Comparison of ENCODE assay signal across 23 mouse cellular contexts in the genomic region with DNA sequence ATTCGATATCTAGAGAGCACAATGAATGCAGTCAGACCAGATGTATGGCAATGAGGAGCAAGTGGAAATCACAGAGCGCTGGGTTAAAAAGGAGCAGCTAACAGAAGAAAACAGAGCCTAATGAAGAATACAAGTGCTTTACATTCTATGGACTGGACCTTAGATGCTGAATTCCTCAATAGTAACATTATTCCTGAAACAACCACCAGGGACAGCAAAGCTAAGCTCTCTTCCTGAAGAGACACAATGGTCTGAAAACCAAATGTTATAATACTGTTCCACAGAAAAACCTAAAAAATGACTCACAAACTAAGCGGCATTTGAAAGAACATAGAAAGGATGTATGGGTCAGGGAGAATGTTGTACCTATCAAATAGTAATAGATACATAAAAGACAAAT.
DNase-seq lines count a peak whose midpoint lies in the region; ATAC-seq and TF ChIP-seq lines count a peak whose summit lies in the region.
"Had no signal": no experiment of that assay in that cellular context is flagged by ENCODE, and none has a peak within 500 bp of the region (broad histone marks: within the 10 kb centered on the region; RNA-seq: fewer than 3 reads in every experiment).

No protein-coding gene starts in this region.

- peak; percentile 29 for DNase-seq in forebrain, embryonic 14.5 days (ENCODE audit: low spot score)
- no peak for DNase-seq in forebrain, embryonic 11.5 days (ENCODE audit: low spot score)
- DNase-seq in kidney, postnatal 0 days (ENCODE audit: low spot score): peak; percentile 34
- no peak for DNase-seq in kidney, adult 2 months
- DNase-seq in midbrain, postnatal 0 days (ENCODE audit: low spot score): no peak
- DNase-seq in cerebellum, adult 8-10 months: no peak
- no peak for DNase-seq in cerebellum, postnatal 36 days
- DNase-seq: adrenal gland, postnatal 14 days; B cell, adult 2 months; gastrocnemius, postnatal 25 days; kidney, postnatal 4 days; liver, postnatal 0 days; lung, postnatal 4 days; thymus, postnatal 14 days had no signal

- no peaks in the 10 kb centered on the region for H3K36me3 ChIP-seq in forebrain, embryonic 14.5 days (ENCODE audit: control insufficient read depth, insufficient read depth, low read length)
- H3K36me3 ChIP-seq in forebrain, embryonic 11.5 days (ENCODE audit: control insufficient read depth, insufficient read depth, low read length): no peaks in the 10 kb centered on the region
- H3K36me3 ChIP-seq in kidney, postnatal 0 days (ENCODE audit: insufficient read depth, low read length): no peaks in the 10 kb centered on the region
- H3K36me3 ChIP-seq in kidney, adult 2 months (ENCODE audit: control insufficient read depth, insufficient read depth, low read length): no peaks in the 10 kb centered on the region
- H3K36me3 ChIP-seq in midbrain, postnatal 0 days (ENCODE audit: insufficient read depth, low read length): no peaks in the 10 kb centered on the region
- H3K36me3 ChIP-seq in midbrain, embryonic 15.5 days (replicated peaks): no peaks in the 10 kb centered on the region
- H3K36me3 ChIP-seq: embryonic facial prominence, embryonic 12.5 days; heart, embryonic 15.5 days; hindbrain, embryonic 12.5 days; limb, embryonic 15.5 days; neural tube, embryonic 12.5 days had no signal

- no peaks in the 10 kb centered on the region for H3K9me3 ChIP-seq in forebrain, embryonic 14.5 days (replicated peaks; ENCODE audit: control insufficient read depth, low read length)
- H3K9me3 ChIP-seq in forebrain, embryonic 11.5 days (ENCODE audit: control insufficient read depth, low read length): no peaks in the 10 kb centered on the region
- no peaks in the 10 kb centered on the region for H3K9me3 ChIP-seq in kidney, postnatal 0 days (replicated peaks; ENCODE audit: low read length)
- H3K9me3 ChIP-seq in midbrain, postnatal 0 days (ENCODE audit: low read length): no peaks in the 10 kb centered on the region
- no peaks in the 10 kb centered on the region for H3K9me3 ChIP-seq in midbrain, embryonic 15.5 days
- H3K9me3 ChIP-seq: embryonic facial prominence, embryonic 12.5 days; heart, embryonic 15.5 days; hindbrain, embryonic 12.5 days; limb, embryonic 15.5 days; neural tube, embryonic 12.5 days had no signal

- no peak overlapping the region for H3K27ac ChIP-seq in forebrain, embryonic 14.5 days (ENCODE audit: low read depth, low read length)
- no peak overlapping the region for H3K27ac ChIP-seq in forebrain, embryonic 11.5 days (ENCODE audit: low read depth, low read length)
- H3K27ac ChIP-seq in kidney, postnatal 0 days: no peak overlapping the region
- H3K27ac ChIP-seq in kidney, adult 2 months (ENCODE audit: insufficient read depth, low read depth, low read length): no peak overlapping the region
- no peak overlapping the region for H3K27ac ChIP-seq in midbrain, postnatal 0 days (ENCODE audit: low read depth, low read length)
- no peak overlapping the region for H3K27ac ChIP-seq in midbrain, embryonic 15.5 days
- H3K27ac ChIP-seq: embryonic facial prominence, embryonic 12.5 days; heart, embryonic 15.5 days; hindbrain, embryonic 12.5 days; limb, embryonic 15.5 days; neural tube, embryonic 12.5 days had no signal

- peaks cover 3% of the 10 kb centered on the region for H3K4me1 ChIP-seq in forebrain, embryonic 14.5 days (ENCODE audit: control insufficient read depth, insufficient read depth, low read length)
- no peaks in the 10 kb centered on the region for H3K4me1 ChIP-seq in forebrain, embryonic 11.5 days (replicated peaks; ENCODE audit: control insufficient read depth, insufficient read depth, low read length)
- H3K4me1 ChIP-seq in kidney, postnatal 0 days (replicated peaks; ENCODE audit: insufficient read depth, low read length): no peaks in the 10 kb centered on the region
- H3K4me1 ChIP-seq in kidney, adult 2 months (ENCODE audit: control insufficient read depth, insufficient read depth, low read length): no peaks in the 10 kb centered on the region
- no peaks in the 10 kb centered on the region for H3K4me1 ChIP-seq in midbrain, postnatal 0 days (ENCODE audit: insufficient read depth, low read length)
- no peaks in the 10 kb centered on the region for H3K4me1 ChIP-seq in midbrain, embryonic 15.5 days
- H3K4me1 ChIP-seq: heart, embryonic 15.5 days; hindbrain, embryonic 12.5 days; limb, embryonic 15.5 days; neural tube, embryonic 12.5 days had no signal

- TF ChIP-seq CTCF in kidney, postnatal 0 days (IDR thresholded peaks at IDR 0.05; ENCODE audit: low read depth): peak; percentile 57
- no peak for TF ChIP-seq CTCF in kidney, adult 2 months (conservative IDR thresholded peaks at IDR 0.05; ENCODE audit: insufficient read depth, insufficient read length, low read depth, low read length)
- peak; percentile 66 for TF ChIP-seq CTCF in midbrain, postnatal 0 days (IDR thresholded peaks at IDR 0.05)

- no peak for TF ChIP-seq POLR2A in kidney, adult 2 months (IDR thresholded peaks at IDR 0.05; ENCODE audit: low read depth, low read length)

- H3K4me3 ChIP-seq in forebrain, embryonic 14.5 days (ENCODE audit: low read depth, low read length): no peak overlapping the region
- H3K4me3 ChIP-seq in forebrain, embryonic 11.5 days (ENCODE audit: low read depth, low read length): no peak overlapping the region
- no peak overlapping the region for H3K4me3 ChIP-seq in kidney, postnatal 0 days (replicated peaks; ENCODE audit: low read depth, low read length)
- no peak overlapping the region for H3K4me3 ChIP-seq in kidney, adult 2 months (ENCODE audit: insufficient read depth, low read depth, low read length)
- H3K4me3 ChIP-seq in midbrain, postnatal 0 days (ENCODE audit: low read depth, low read length): no peak overlapping the region
- no peak overlapping the region for H3K4me3 ChIP-seq in midbrain, embryonic 15.5 days
- H3K4me3 ChIP-seq: embryonic facial prominence, embryonic 12.5 days; erythroblast, embryonic 14.5 days; heart, embryonic 15.5 days; hindbrain, embryonic 12.5 days; limb, embryonic 15.5 days; neural tube, embryonic 12.5 days had no signal

- no peaks in the 10 kb centered on the region for H3K27me3 ChIP-seq in forebrain, embryonic 14.5 days (replicated peaks; ENCODE audit: control insufficient read depth, insufficient read depth, low read length)
- H3K27me3 ChIP-seq in forebrain, embryonic 11.5 days (ENCODE audit: control insufficient read depth, insufficient read depth, low read length): no peaks in the 10 kb centered on the region
- no peaks in the 10 kb centered on the region for H3K27me3 ChIP-seq in kidney, postnatal 0 days (ENCODE audit: insufficient read depth, low read length)
- H3K27me3 ChIP-seq in kidney, adult 2 months (replicated peaks; ENCODE audit: control insufficient read depth, insufficient read depth, low read length): no peaks in the 10 kb centered on the region
- no peaks in the 10 kb centered on the region for H3K27me3 ChIP-seq in midbrain, postnatal 0 days (ENCODE audit: insufficient read depth, low read length)
- no peaks in the 10 kb centered on the region for H3K27me3 ChIP-seq in midbrain, embryonic 15.5 days (replicated peaks)
- H3K27me3 ChIP-seq: embryonic facial prominence, embryonic 12.5 days; heart, embryonic 15.5 days; hindbrain, embryonic 12.5 days; limb, embryonic 15.5 days; neural tube, embryonic 12.5 days had no signal

- 81% methylated on average over 3 of the region's 3 CpGs for WGBS in forebrain, embryonic 14.5 days
- 87% methylated on average over 3 of the region's 3 CpGs for WGBS in forebrain, embryonic 11.5 days
- WGBS in kidney, postnatal 0 days: 83% methylated on average over 3 of the region's 3 CpGs
- WGBS in kidney, adult 2 months: 85% methylated on average over 3 of the region's 3 CpGs
- 84% methylated on average over 3 of the region's 3 CpGs for WGBS in midbrain, postnatal 0 days
- 84% methylated on average over 3 of the region's 3 CpGs for WGBS in midbrain, embryonic 15.5 days

- H3K9ac ChIP-seq in forebrain, embryonic 14.5 days (ENCODE audit: low read length): no peak overlapping the region
- no peak overlapping the region for H3K9ac ChIP-seq in forebrain, embryonic 11.5 days (ENCODE audit: low read length)
- H3K9ac ChIP-seq in kidney, postnatal 0 days (ENCODE audit: low read depth, low read length): no peak overlapping the region
- H3K9ac ChIP-seq in midbrain, postnatal 0 days (replicated peaks; ENCODE audit: low read length, poor library complexity, severe bottlenecking): no peak overlapping the region
- H3K9ac ChIP-seq in midbrain, embryonic 15.5 days: no peak overlapping the region
- H3K9ac ChIP-seq: embryonic facial prominence, embryonic 12.5 days; heart, embryonic 15.5 days; hindbrain, embryonic 12.5 days; limb, embryonic 15.5 days; liver, postnatal 0 days; neural tube, embryonic 12.5 days had no signal

- H3K4me2 ChIP-seq in forebrain, embryonic 14.5 days (ENCODE audit: low read length): no peak overlapping the region
- H3K4me2 ChIP-seq in forebrain, embryonic 11.5 days (ENCODE audit: low read depth, low read length, severe bottlenecking): no peak overlapping the region
- no peak overlapping the region for H3K4me2 ChIP-seq in kidney, postnatal 0 days (ENCODE audit: low read length)
- H3K4me2 ChIP-seq in midbrain, postnatal 0 days (ENCODE audit: low read depth, low read length, poor library complexity, severe bottlenecking): no peak overlapping the region
- H3K4me2 ChIP-seq in midbrain, embryonic 15.5 days: no peak overlapping the region
- H3K4me2 ChIP-seq: embryonic facial prominence, embryonic 12.5 days; heart, embryonic 15.5 days; hindbrain, embryonic 12.5 days; limb, embryonic 15.5 days; neural tube, embryonic 12.5 days had no signal

- ATAC-seq in forebrain, embryonic 14.5 days: no peak
- no peak for ATAC-seq in forebrain, embryonic 11.5 days (replicated peaks; ENCODE audit: low FRiP score)
- ATAC-seq in kidney, postnatal 0 days (replicated peaks; ENCODE audit: low FRiP score, low read depth): no peak
- ATAC-seq in midbrain, postnatal 0 days (ENCODE audit: low FRiP score): no peak
- ATAC-seq in midbrain, embryonic 15.5 days (replicated peaks): no peak
- ATAC-seq: forebrain, embryonic 16.5 days; inflammation-experienced regulatory T-cells, adult 6 months; liver, postnatal 0 days had no signal

Comparison
In these comparisons a context has a peak if more than half of its experiments do, and no peak if none do; other contexts are left out.
1. DNase-seq: peak in forebrain, embryonic 14.5 days (single experiment) and kidney, postnatal 0 days (single experiment); none in forebrain, embryonic 11.5 days (single experiment), kidney, adult 2 months (single experiment), midbrain, postnatal 0 days (single experiment), cerebellum, adult 8-10 months (single experiment) and cerebellum, postnatal 36 days (0 of 2).